Mouse (Mus musculus): Measurements from ENCODE around the gene Glis3. TPM values are rescaled to one million over a fixed set of nuclear protein-coding genes. Genes with fewer than 3 reads are reported as not detected.

Glis3 gene
- polyA plus RNA-seq, 1 experiment from 2014 or later = 8.4 TPM

GRCm38 (mm10) chr19:28368215-28368614 is 311.7 kb downstream of the Glis3 start:
- no peaks in the 10 kb centered on the region for H3K27me3 ChIP-seq
- WGBS = 77% methylated on average over 4 of the region's 4 CpGs

GRCm38 (mm10) chr19:28367274-28367673 is 312.6 kb downstream of the Glis3 start:
- no peak overlapping the region for H3K4me3 ChIP-seq (replicated peaks)
- no peaks in the 10 kb centered on the region for H3K36me3 ChIP-seq
- H3K9ac ChIP-seq = no peak overlapping the region
- H3K27me3 ChIP-seq = no peaks in the 10 kb centered on the region
- WGBS = 90% methylated on average over 6 of the region's 6 CpGs
- no peaks in the 10 kb centered on the region for H3K4me1 ChIP-seq
- H3K9me3 ChIP-seq (replicated peaks) = no peaks in the 10 kb centered on the region
- ATAC-seq (replicated peaks; ENCODE audit: low FRiP score) = no peak
- H3K27ac ChIP-seq = no peak overlapping the region
- H3K4me2 ChIP-seq = no peak overlapping the region

More at GRCm38 (mm10) chr19:28368215-28368614, 311.7 kb downstream of the Glis3 start:
- no peak overlapping the region for H3K4me2 ChIP-seq
- no peaks in the 10 kb centered on the region for H3K4me1 ChIP-seq
- no peak overlapping the region for H3K4me3 ChIP-seq (replicated peaks)
- H3K36me3 ChIP-seq = no peaks in the 10 kb centered on the region
- H3K27ac ChIP-seq = no peak overlapping the region
- ATAC-seq (replicated peaks; ENCODE audit: low FRiP score) = no peak
- H3K9me3 ChIP-seq (replicated peaks) = no peaks in the 10 kb centered on the region
- no peak overlapping the region for H3K9ac ChIP-seq

- H3K4me1 ChIP-seq = no peaks in the 10 kb centered on the region
- no peaks in the 10 kb centered on the region for H3K9me3 ChIP-seq (replicated peaks)
- no peaks in the 10 kb centered on the region for H3K36me3 ChIP-seq
- no peak for ATAC-seq (replicated peaks; ENCODE audit: low FRiP score)
- no peak overlapping the region for H3K27ac ChIP-seq
- H3K4me3 ChIP-seq (replicated peaks) = no peak overlapping the region
- 84% methylated on average over 1 of the region's 1 CpGs for WGBS
- H3K4me2 ChIP-seq = no peak overlapping the region
- H3K9ac ChIP-seq = no peak overlapping the region
- no peaks in the 10 kb centered on the region for H3K27me3 ChIP-seq
These were observed 313.1 kb downstream of the Glis3 start for GRCm38 (mm10) chr19:28366766-28367165.

GRCm38 (mm10) chr19:28365897-28366296 is 314.0 kb downstream of the Glis3 start:
- Histone ChIP-seq H3K27me3 (no peaks in the 10 kb centered on the region), H3K9me3 (replicated peaks) (no peaks in the 10 kb centered on the region), H3K4me3 (replicated peaks) (no peak overlapping the region), H3K4me1 (no peaks in the 10 kb centered on the region; the same call in 1 of the 2 replicates), H3K36me3 (no peaks in the 10 kb centered on the region), H3K9ac (no peak overlapping the region), H3K27ac (no peak overlapping the region), H3K4me2 (no peak overlapping the region)
- no peak for ATAC-seq (replicated peaks; ENCODE audit: low FRiP score)
- 53% methylated on average over 7 of the region's 7 CpGs for WGBS

GRCm38 (mm10) chr19:28360884-28361283 is 319.0 kb downstream of the Glis3 start:
- no peak for ATAC-seq (replicated peaks; ENCODE audit: low FRiP score)
- H3K27ac ChIP-seq = no peak overlapping the region

GRCm38 (mm10) chr19:28357595-28357994 is 322.3 kb downstream of the Glis3 start:
- ATAC-seq (replicated peaks; ENCODE audit: low FRiP score) = no peak
- Histone ChIP-seq H3K4me1 (peaks cover 11% of the 10 kb centered on the region; the same call in 1 of the 2 replicates), H3K27ac (no peak overlapping the region), H3K27me3 (no peaks in the 10 kb centered on the region), H3K9ac (no peak overlapping the region), H3K4me3 (replicated peaks) (no peak overlapping the region), H3K4me2 (no peak overlapping the region), H3K9me3 (replicated peaks) (no peaks in the 10 kb centered on the region), H3K36me3 (no peaks in the 10 kb centered on the region)
- WGBS = 85% methylated on average over 9 of the region's 9 CpGs

More at GRCm38 (mm10) chr19:28360884-28361283, 319.0 kb downstream of the Glis3 start:
- Histone ChIP-seq H3K4me1 (peaks cover 11% of the 10 kb centered on the region; the same call in 1 of the 2 replicates), H3K4me2 (no peak overlapping the region), H3K4me3 (replicated peaks) (no peak overlapping the region), H3K27me3 (no peaks in the 10 kb centered on the region), H3K9me3 (replicated peaks) (no peaks in the 10 kb centered on the region), H3K9ac (no peak overlapping the region), H3K36me3 (no peaks in the 10 kb centered on the region)
- WGBS = 39% methylated on average over 4 of the region's 4 CpGs

GRCm38 (mm10) chr19:28351068-28352066 is 328.5 kb downstream of the Glis3 start:
- Histone ChIP-seq H3K4me2 (no peak overlapping the region), H3K4me3 (replicated peaks) (no peak overlapping the region), H3K9me3 (replicated peaks) (no peaks in the 10 kb centered on the region), H3K27me3 (no peaks in the 10 kb centered on the region), H3K9ac (no peak overlapping the region), H3K4me1 (peaks cover 16% of the 10 kb centered on the region), H3K36me3 (no peaks in the 10 kb centered on the region), H3K27ac (0 out of 2 replicates have a peak overlapping the region, but pooled peaks have one; percentile 45)
- 49% methylated on average over 13 of the region's 13 CpGs for WGBS
- 0 out of 2 replicates have a peak, but pooled peaks have one; percentile 58 for ATAC-seq (replicated peaks; ENCODE audit: low FRiP score)

- H3K27ac ChIP-seq = no peak overlapping the region
- ATAC-seq (replicated peaks; ENCODE audit: low FRiP score) = no peak
- no peaks in the 10 kb centered on the region for H3K36me3 ChIP-seq
- H3K4me1 ChIP-seq = peaks cover 14% of the 10 kb centered on the region
- no peak overlapping the region for H3K4me2 ChIP-seq
- no peak overlapping the region for H3K4me3 ChIP-seq (replicated peaks)
- no peaks in the 10 kb centered on the region for H3K9me3 ChIP-seq (replicated peaks)
- no peaks in the 10 kb centered on the region for H3K27me3 ChIP-seq
- no peak overlapping the region for H3K9ac ChIP-seq
- 61% methylated on average over 13 of the region's 13 CpGs for WGBS
These were observed 332.6 kb downstream of the Glis3 start for GRCm38 (mm10) chr19:28347080-28347825.

GRCm38 (mm10) chr19:28343640-28344039 is 336.2 kb downstream of the Glis3 start:
- WGBS = 84% methylated on average over 7 of the region's 7 CpGs
- Histone ChIP-seq H3K9ac (no peak overlapping the region), H3K4me1 (no peaks in the 10 kb centered on the region), H3K27me3 (no peaks in the 10 kb centered on the region), H3K4me2 (no peak overlapping the region), H3K36me3 (no peaks in the 10 kb centered on the region), H3K9me3 (replicated peaks) (no peaks in the 10 kb centered on the region), H3K4me3 (replicated peaks) (no peak overlapping the region), H3K27ac (no peak overlapping the region)
- ATAC-seq (replicated peaks; ENCODE audit: low FRiP score) = no peak

GRCm38 (mm10) chr19:28337574-28337973 is 342.3 kb downstream of the Glis3 start:
- Histone ChIP-seq H3K27ac (peak overlapping the region; percentile 24), H3K27me3 (no peaks in the 10 kb centered on the region), H3K36me3 (no peaks in the 10 kb centered on the region), H3K9me3 (replicated peaks) (no peaks in the 10 kb centered on the region), H3K4me2 (no peak overlapping the region), H3K9ac (no peak overlapping the region), H3K4me1 (peaks cover 23% of the 10 kb centered on the region), H3K4me3 (replicated peaks) (no peak overlapping the region)
- no peak for ATAC-seq (replicated peaks; ENCODE audit: low FRiP score)
- 32% methylated on average over 3 of the region's 3 CpGs for WGBS

GRCm38 (mm10) chr19:28336651-28337510 is 343.0 kb downstream of the Glis3 start:
- H3K9me3 ChIP-seq (replicated peaks) = no peaks in the 10 kb centered on the region
- H3K4me2 ChIP-seq = no peak overlapping the region
- no peaks in the 10 kb centered on the region for H3K27me3 ChIP-seq
- 76% methylated on average over 4 of the region's 4 CpGs for WGBS
- no peak overlapping the region for H3K9ac ChIP-seq
- no peak for ATAC-seq (replicated peaks; ENCODE audit: low FRiP score)
- 0 out of 2 replicates have a peak overlapping the region, but pooled peaks have one; percentile 18 for H3K27ac ChIP-seq
- H3K4me3 ChIP-seq (replicated peaks) = no peak overlapping the region
- H3K36me3 ChIP-seq = no peaks in the 10 kb centered on the region
- peaks cover 23% of the 10 kb centered on the region for H3K4me1 ChIP-seq
